Mouse (Mus musculus) layer of hippocampus, adult 9-10 months (tissue): ENCODE results near the gene Ptcra.
"Not testable (repeated sequence)": the region's sequence is repeated elsewhere in the genome, so short reads cannot be mapped to it uniquely, and the experiment has no call there.

ENCODE experiments used
- DNase-seq: peaks from one replicate; pipeline ENCODE4 v3.0.0; 2022; ENCODE audit warnings: low spot score

Gene Ptcra

DNA sequence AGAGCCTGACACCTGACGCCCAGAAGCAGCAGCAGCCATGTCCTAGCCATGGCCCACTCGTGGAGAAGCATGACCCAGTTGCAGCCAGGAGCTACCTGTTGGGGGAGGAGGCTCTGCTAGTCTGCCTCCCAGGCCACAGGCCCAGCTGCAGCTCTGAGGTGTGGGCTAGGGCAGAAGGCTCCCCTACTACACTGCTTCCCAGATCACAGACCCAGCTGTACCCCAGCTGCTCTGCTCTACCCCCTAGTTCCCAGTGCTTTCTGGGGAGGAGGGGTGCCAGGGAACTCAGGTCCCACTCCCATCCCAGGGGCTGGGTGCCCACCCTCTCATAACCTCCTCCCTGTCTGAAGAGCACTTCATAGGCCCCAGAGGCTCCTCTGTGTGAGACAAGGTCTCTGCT, at the start of gene Ptcra:
Gene Ptcra (minus strand): TSS at position 169 of the 400 bp plus-strand sequence.
- no peak for DNase-seq

DNA sequence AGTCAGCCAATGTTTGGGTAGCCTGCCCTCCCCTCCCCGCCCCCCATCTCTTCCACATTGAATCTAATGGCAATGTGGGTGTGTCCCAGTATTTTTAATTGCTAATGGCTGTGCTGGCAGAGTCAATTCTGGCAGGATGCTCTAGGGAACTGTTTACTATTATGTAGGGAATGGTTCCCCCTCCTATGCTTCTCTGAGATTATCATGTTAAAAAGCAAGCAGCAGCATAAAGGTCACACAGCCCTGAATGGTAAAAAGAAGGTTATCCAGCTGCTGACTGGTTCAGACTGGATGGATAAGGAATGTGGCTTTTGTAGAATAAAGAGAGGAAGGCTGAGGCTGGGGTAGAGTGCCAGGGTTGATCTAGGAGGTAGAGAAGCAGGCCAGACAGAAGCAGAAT, 48.9 kb upstream of the Ptcra start:
- no peak for DNase-seq

- no peak for DNase-seq
Observed at GRCm38 (mm10) chr17:46810672-46811071, 47.2 kb upstream of the Ptcra start.

DNA sequence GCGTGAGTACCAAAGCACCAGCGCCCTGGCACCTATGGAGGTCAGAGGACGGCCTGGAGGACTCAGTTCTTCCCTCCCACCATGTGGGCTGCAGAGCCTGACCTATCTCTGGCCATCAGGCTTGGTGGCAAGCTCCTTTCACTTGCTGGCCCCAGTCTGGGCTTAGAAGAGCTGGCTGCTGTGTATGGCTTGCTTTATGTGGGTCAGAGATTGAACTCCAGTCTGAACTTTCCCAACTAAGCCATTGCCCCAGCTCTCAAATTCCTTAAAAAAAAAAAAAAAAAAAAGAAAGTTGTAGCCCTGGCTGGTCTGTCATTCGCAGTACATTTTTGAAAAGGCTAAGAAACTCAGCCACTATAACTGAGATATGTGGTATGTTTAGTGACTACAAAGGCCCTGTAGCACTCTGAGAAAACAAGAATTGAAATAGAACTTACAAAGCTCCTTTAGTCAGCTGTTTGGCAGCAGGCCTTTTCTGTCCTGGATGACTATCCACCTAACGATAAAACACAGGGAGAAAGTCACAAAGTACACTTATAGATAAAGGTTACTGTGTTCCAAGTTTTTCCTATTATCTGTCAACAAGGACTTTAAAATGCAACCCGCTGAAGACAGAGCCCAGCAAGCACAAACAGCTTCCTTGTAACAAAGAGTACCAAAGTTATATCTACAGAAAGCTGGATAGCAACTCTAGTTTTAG, 45.8 kb upstream of the Ptcra start:
- DNase-seq = no peak

- DNase-seq = no peak
Observed at GRCm38 (mm10) chr17:46808376-46808775, 44.9 kb upstream of the Ptcra start.

GRCm38 (mm10) chr17:46801761-46802160, 38.2 kb upstream of the Ptcra start:
- no peak for DNase-seq

DNA sequence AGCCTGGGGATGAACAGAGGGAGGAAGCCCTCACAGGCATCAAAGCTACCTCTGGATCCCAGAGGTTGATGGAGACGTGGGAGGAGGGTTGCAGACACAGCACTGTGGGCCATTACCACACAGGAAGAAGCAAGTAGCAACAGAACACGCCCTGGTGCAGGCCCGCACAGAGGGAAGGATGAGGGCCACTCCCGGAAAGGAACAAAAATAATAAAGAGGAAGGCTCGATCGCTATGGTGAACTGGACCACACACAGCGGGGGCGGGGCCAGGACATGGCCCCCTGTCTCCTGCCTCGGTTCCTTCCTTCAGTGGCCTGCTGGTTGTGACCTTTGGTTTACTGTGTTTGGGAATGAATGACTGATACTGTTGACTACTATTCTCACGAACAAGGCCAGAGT, 36.2 kb upstream of the Ptcra start:
- DNase-seq = no peak

- no peak for DNase-seq
Observed at GRCm38 (mm10) chr17:46797386-46797785, 33.9 kb upstream of the Ptcra start.

DNA sequence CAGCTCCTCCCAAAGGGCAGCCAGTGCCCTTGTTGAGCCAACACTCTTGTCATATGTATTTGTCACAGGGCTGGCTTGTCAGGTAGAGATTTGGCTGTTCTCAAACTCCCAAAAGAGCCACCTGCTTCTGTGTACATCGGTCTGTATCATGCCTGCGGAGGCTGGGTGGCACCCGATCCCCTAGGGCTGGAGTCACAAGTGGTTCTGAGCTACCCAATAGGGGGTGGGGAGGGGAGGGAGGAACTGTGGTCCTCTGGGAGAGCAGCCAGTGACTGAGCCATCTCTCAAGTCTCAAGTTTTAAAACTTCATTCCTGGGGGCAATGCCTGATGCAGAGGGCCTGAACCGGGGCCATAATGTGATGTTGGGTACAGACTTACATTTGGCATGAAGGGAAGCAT, 33.2 kb upstream of the Ptcra start:
- no peak for DNase-seq

GRCm38 (mm10) chr17:46792963-46793362, 29.5 kb upstream of the Ptcra start:
- no peak for DNase-seq

GRCm38 (mm10) chr17:46787974-46788373, 24.5 kb upstream of the Ptcra start:
- not testable (repeated sequence) for DNase-seq

DNA sequence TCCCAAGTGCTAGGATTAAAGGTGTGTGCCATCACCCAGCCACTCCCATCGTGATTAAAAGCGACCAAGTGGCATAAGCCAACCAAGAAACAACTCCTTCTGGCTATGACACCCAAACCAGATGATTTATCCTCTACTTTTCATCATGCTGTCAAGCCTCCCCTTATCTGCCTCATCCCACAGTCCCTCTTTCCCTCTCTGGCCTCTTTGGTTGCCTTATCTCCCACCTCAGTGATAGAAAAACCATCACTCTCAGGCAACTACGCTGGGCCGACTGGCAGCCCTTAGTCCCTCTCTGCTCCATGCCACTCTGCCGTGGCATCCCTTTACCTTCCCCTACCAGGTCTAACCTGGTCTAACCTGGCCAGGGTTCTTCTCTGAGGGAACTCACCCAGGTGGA, 23.4 kb upstream of the Ptcra start:
- no peak for DNase-seq

DNA sequence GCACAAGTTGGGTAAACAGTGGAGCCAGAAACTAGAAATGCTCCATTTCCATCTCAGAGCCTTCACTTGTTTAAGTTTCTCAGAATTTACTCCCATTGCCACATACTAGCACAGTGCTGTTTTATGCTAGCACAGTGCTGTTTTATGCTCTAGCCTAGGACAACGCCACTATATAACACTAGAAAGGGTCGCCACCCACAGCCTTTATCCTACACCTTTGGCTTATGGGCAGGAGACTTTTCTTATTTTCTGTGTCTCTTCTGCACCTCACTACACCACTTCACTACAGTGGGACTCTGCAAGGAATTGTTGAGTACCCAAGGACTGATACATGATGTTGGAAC, 19.7 kb upstream of the Ptcra start:
- no peak for DNase-seq

- peak; percentile 90 for DNase-seq
Observed at GRCm38 (mm10) chr17:46782341-46783221, 19.1 kb upstream of the Ptcra start, which contains the start of gene Rpl7l1. Gene Rpl7l1, minus strand, starts transcription at chr17:46782672.

GRCm38 (mm10) chr17:46781876-46782275, 18.4 kb upstream of the Ptcra start:
- no peak for DNase-seq

DNA sequence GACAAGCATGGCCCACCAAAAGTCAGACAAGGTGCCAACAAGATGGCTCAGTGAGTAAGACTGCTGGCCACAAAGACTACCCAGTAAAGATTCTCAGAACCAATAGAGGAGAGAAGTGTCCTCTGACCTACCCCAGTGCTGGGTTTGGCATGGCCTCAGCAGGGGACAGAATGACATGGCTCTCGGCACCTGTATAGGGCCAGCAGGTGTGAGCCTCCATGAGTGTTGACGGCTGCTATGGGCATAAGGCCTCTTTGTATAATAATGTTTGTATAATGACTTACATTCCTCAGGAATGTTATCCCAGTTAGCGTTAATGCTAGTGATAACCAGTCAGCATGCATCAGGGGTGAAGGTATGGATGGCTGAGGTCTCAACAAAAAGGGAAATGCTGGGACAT, 12.6 kb upstream of the Ptcra start:
- DNase-seq = no peak

DNA sequence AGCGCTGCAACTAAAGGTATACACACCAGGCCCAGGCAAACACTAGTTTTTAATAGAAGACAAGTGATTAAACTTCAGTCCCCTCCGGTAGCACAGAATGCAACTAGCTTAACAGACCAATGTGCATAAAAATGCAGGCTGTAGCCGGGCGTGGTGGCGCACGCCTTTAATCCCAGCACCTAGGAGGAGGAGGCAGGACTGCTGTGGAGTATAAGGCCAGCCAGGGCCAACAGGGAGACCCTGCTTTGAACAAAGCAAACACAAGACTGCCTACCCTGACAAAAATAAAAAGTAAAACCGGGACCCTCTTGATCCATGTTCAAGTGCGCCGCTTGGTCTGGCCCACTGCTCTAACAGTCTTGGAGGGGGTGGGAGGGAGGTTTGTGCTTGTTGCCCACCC, 11.6 kb upstream of the Ptcra start:
- no peak for DNase-seq

DNA sequence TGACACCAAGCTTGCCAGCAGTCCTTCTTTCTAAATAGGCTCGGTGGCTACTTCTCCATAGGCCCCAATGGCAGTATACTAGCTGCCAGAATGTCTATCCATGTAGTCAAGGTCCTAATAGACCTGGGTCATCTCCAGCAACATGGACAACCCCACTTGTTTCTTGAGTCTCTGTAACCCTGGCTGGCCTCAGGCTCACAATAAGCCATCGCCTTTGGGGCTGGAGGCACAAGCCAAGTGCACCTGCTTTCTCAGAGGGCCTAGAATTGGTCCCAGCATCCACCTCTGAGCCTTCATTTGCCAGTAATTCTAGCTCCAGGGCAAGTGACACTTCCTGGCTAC, 10.6 kb upstream of the Ptcra start:
- DNase-seq = no peak

GRCm38 (mm10) chr17:46773278-46774130, 10.0 kb upstream of the Ptcra start:
- no peak for DNase-seq

DNA sequence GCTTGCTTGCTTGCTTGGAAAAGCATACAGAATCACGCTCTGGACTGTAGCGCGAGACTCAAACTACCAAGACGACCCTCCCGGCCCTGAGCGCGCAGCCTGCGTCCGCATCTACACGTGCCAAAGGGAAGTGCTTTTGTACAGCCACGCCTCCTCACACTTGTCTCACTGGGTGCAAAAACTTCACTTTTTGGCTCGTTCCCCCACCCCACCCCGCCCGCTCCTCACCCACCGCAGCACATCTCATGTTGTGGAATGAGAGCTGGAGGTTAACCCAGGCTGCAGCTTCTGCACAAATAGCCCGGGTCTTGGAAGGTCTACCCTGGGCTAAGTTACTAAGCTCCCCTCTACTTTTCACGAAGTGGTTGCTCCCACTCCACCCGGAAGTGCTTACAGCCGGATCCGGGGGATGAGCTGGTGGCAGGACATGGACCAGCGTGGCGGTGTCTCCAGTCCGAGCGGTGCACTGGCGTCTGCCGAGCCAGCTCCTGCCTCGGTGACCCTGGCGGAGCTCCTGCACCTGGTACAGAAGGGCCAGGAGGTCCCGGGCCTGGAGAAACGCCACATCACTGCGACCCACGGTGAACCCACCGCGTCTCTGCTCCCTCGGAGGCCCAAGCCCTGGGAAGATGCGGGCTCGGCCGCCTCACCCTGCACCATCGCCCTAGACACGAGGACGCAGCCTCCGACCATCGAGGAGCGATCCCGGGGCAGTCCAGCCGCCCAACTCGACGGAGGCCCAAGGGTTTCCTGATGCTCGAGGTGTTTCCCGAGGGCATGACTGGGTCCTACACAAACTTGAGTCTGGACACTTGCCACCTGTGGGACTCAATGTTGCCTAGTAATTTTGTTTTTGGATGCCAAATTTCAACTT, 9.1 kb upstream of the Ptcra start, which contains the start of gene 2310039H08Rik:
Gene 2310039H08Rik (plus strand): TSS at position 232 of the 874 bp plus-strand sequence.
- peak; percentile 73 for DNase-seq

GRCm38 (mm10) chr17:46772038-46772403, 8.5 kb upstream of the Ptcra start:
- no peak for DNase-seq

DNA sequence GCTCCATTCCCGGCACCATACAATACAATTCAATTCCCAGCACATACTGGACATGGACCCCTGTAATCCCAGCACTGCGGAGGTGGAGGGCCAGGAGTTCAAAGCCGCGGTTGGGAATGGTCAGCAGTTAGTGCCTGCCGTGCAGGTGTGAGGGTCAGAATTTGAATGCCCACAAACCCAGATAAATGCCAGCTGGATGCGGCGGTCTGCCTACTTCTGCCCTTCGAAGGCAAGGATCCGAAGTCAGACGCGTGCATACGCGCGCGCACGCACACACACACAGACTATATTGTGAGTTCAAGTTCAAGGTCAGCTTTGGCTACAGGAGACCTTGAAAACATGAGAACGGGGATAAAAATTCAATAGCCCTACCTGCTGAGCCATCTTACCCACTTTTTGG, 8.1 kb upstream of the Ptcra start:
- no peak for DNase-seq
